Mouse (Mus musculus): Measurements from ENCODE around the gene Cmss1. TPM values are rescaled to one million over a fixed set of nuclear protein-coding genes. Genes with fewer than 3 reads are reported as not detected.
"Not testable (repeated sequence)": the region's sequence is repeated elsewhere in the genome, so short reads cannot be mapped to it uniquely, and the experiment has no call there.

The Cmss1 gene
- total RNA-seq, 2 experiments from 2014 or later: 12.1 to 16.9 TPM

DNA sequence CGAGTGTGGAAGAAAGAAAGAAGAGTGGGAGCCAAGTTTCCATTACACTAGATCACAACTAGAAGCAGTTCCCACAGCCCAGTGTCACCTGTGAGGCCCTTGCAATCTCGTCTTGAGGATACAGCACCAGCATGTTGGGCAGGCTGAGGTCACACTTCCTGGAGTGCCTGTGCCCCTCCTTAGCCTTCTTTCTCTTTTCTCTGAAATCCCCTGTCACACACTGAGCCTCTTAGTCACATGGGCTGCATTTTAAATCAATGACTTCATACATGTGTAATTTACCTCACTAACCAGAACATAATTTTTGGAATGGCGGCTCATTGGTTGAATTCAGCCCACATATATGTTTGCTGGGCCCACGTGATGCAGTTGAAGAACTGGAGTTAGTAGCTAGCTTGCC is 203.8 kb downstream of the Cmss1 start:
- no peak for ATAC-seq (replicated peaks; ENCODE audit: low FRiP score, poor library complexity, severe bottlenecking)

DNA sequence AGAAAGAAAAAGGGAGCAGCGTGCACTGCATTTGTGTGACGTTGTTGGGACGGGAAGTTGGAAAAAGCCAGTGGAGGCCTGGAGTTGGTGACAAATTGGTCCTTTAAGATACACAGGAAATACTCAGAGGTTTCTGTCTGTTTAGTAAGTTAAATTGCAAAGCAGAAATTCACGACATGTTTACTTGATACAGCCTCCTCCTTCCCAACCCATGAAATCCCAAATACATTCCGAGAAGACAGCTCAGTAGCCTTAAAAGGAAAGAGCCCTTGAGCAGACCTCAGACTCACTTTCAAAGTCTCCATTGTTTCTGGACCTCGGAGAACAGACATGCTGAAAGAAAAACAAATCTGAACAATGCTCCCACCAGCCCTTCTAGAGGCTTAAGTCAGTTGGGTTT is 205.0 kb downstream of the Cmss1 start:
- no peak for ATAC-seq (replicated peaks; ENCODE audit: low FRiP score, poor library complexity, severe bottlenecking)

DNA sequence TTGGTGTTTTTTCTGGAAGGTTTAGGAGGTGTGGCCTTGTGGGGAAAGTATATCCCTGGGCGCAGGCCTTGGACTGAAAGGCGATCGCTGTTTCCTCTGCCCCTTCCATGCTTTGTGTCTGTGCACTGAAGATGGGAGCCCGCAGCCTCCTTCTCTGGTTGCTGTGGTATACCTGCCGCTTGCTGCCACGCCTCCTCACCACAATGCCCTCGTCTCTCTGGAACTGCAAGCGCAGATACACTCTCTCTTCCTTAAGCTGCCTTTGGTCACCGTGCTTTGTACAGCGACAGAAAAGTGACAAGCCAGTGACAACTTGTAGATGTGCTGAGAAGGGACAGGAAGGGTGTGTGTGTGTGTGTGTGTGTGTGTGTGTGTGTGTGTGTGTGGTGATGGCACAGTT is 207.1 kb downstream of the Cmss1 start:
- no peak for ATAC-seq (replicated peaks; ENCODE audit: low FRiP score, poor library complexity, severe bottlenecking)

DNA sequence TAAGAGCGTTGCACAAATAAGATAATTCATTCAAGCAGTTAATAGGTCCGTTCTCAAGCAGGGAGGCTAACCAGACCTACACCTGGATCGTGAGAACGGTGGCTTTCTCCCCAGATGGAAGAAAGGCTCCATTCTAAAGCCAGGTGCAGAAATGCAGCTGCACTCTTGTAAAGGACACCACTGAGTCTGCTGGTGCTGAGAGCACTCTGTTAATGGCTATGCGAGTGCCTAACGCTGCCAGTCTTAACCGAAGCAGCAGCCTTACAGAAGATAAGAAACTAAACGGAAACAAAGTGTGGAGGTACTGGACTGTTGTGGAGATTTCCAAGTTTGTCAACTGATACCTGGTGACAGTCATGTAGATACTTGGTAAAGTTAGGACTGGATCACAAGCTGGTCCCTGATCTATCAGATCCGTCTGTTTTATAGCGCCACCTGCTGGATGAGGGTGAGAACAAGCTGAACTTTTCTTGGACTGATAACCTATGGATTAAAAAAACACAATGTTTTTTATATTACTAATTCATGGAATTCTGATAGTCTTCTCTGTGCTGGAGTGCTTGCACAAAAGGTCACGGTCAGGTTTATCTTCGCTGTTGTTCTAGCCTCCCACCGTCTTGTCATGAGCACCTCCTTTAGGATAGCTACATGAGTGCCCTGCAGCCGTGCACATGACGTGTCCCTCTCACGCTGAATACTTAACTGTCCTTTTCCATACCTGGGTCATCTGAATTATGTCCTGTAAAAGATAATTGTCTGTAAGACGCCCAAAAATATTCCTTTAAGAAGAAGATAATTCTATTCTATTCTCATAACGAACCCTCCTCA is 208.1 kb downstream of the Cmss1 start:
- no peak; the same call in 1 of the 2 replicates for ATAC-seq (replicated peaks; ENCODE audit: low FRiP score, poor library complexity, severe bottlenecking)

DNA sequence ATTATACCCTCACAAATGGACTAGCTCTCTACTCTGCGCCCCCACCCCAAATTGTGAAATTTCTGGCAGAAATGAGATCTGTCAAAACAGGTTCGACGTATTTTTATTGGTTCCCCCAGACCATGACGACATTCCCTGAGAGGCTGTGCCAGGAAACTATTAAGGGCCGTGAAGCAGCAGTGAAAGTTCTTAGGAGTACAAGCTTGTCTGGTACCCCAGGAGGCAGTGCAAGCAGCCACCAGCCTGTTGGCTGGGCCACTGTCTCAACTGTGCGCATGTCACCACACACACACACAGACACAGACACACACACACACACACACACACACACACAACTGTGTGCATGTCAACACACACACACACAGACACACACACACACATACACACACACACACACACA is 208.8 kb downstream of the Cmss1 start:
- no peak for ATAC-seq (replicated peaks; ENCODE audit: low FRiP score, poor library complexity, severe bottlenecking)

DNA sequence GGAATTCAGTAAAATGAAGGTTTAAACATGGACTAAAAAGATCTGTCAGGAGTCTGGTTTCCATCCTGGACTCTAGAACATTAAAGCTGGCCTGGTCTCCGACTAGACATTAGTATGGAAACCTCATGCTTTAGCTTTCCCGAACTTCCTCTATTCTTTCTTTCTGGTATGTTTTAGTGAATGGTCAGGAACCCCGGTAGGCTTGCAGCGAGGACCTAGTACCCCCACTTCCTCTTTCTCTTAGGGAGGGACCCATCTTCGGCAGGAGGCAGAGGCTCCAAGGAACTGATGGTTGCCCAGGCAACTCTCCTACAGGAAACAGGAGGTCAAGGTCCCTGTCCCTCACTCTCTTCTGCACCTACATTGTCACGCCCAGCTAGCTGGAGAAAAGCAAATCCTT is 210.4 kb downstream of the Cmss1 start:
- ATAC-seq (replicated peaks; ENCODE audit: low FRiP score, poor library complexity, severe bottlenecking): no peak

DNA sequence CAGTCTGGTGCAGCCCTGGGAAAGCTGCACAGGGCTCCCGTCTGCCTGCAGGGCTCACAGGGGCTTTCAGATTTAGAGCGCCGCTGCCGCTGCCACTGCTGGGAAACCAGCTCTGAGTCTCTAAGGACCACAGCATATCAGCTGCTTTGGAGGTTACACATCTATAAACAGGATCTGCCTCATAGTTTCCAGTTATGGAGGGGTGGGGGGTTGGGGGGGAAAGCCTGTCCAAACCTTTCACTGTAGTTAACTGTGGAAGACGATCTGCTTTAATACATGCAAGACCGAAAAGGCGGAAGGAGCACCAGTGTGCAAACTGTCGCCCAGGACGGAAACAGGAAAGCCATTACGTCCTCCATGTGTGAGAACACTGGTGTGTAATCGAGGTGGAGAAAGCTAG is 213.5 kb downstream of the Cmss1 start:
- ATAC-seq (replicated peaks; ENCODE audit: low FRiP score, poor library complexity, severe bottlenecking): no peak

DNA sequence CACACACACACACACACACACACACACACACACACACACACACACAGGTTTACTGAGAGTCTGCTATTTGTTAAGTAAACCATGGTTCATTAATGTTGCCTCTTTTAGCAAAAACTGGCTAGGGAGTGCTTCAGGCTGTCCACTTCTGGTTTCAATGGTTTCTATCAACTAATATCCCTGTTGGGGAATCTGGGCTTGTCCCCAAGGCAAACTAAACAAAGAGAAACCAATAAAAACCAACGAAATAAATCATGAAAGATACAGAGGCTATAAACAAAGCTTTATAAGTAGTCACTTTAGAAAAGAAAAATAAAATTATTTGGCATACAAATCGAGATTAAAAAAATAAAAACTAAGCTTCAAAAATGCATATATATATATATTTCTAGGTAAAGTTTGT is 214.2 kb downstream of the Cmss1 start:
- ATAC-seq (replicated peaks; ENCODE audit: low FRiP score, poor library complexity, severe bottlenecking): no peak

DNA sequence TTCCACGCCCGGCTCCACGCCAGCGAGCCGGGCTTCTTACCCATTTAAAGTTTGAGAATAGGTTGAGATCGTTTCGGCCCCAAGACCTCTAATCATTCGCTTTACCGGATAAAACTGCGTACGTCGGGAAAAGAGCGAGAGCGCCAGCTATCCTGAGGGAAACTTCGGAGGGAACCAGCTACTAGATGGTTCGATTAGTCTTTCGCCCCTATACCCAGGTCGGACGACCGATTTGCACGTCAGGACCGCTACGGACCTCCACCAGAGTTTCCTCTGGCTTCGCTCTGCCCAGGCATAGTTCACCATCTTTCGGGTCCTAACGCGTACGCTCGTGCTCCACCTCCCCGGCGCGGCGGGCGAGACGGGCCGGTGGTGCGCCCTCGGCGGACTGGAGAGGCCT is 215.5 kb downstream of the Cmss1 start:
- not testable (repeated sequence) for ATAC-seq (replicated peaks; ENCODE audit: low FRiP score, poor library complexity, severe bottlenecking)

DNA sequence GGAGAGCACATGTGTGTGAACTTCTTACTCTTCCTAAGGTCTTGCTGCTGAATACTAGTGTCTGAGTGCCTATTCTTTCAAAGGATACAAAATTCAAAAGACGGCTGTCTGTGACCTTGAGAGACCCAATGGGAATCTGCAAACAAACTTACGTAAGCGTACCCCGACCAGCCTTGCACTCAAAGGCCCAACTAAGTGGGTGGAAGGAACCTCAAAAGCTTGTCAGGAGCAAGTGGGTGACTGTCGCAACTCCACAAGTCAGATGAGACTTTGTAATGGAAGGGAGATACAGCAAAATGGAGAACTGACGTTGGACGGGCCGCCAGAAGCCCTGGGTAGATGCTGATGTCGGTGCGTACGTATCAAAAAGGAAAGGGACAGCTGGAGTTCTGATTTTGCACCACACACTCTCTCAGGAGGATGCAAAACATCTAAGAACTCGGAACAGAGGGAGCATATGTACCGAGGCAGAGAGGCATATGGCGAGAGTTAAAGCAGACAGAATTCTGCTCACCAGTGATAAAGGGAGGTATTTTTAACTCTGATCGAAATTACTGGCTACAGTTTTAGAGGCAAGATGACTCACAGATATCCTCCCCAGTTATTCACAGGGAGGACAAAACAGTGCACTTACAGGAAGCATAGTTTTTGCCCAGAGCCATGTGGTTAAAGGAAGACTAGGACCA is 217.0 kb downstream of the Cmss1 start:
- ATAC-seq (replicated peaks; ENCODE audit: low FRiP score, poor library complexity, severe bottlenecking): no peak

DNA sequence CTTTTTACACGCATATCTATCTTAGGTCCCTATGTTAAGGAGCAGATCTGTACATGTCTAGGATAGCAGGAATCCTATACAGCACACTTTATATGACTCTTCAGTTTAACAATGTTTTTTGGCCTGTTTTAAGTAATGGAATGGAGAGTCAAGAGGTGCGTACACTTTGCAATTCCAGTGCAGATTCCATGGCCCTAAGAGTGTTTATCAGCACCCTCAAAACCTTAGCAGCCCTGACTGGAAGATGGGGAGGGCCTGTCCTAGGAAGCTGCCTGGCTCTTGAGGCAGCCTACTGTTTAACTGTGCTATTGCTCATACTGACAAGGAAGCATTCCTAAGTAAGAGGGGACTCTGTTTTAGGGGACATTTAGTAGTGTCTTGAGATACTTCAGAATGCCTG is 222.4 kb downstream of the Cmss1 start:
- no peak for ATAC-seq (replicated peaks; ENCODE audit: low FRiP score, poor library complexity, severe bottlenecking)

DNA sequence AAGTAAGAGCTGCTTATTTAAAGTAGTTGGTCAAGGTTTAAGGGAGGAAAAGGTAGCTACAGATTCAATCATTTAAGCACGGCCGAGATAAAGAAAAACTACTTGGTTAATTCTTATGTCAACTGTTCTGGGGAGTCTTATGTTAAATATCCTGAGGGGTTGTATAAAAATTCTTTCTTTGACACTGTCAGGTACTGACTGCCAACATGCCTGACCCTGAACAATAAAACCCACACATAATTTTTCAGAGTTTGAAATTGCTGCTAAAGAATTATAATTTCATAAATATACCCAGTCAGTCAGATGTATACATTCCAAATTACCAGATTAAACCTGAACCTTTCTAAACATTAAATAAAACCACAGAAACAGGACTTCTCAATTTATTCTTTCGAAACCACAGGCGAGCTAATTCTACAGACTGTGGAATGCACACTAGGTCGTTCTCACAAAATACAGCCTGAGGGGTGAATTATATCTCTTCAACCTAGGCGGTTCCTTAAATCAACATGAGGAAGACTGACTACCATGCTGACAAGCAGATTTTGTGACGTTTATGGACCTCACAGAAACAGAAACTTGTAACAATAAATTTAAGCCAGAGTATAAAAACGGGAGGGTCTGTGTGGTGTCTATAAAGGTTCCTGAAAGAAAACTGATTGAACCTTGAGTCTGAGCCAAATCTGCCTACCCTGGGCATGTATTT is 223.2 kb downstream of the Cmss1 start:
- ATAC-seq (replicated peaks; ENCODE audit: low FRiP score, poor library complexity, severe bottlenecking): no peak

DNA sequence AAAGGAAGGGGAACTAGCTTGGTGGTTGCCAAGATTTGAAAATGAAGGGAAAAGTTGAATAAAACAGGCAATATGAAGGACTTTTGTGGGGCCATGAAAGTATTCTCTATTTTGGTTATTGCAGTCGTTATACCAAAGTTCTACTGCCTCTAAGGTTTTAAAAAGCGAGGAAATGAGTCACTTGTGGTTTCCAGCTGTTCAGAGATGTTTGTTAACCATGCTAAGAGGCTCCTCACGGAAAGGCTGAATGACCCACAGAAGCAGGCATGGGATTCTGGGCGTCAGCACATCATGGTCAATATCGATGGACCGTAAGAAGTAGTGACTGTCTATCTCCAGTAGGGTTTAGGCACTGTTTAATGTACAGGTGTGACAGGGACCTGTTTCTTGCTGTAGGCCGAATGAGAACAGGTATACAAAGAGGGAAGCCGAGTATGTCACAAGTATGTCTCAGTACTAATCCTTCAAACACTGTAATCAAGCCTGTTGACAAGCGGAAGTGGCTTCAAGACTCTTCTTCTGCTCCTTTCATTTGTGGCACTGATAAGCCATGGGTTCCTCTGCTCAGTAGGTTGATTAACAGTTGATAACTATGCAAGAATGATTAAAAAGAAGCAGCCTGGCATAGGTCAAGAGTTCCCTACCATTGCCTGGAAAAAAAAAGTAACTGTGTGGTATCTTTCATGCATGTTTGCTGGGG is 227.9 kb downstream of the Cmss1 start:
- no peak for ATAC-seq (replicated peaks; ENCODE audit: low FRiP score, poor library complexity, severe bottlenecking)

DNA sequence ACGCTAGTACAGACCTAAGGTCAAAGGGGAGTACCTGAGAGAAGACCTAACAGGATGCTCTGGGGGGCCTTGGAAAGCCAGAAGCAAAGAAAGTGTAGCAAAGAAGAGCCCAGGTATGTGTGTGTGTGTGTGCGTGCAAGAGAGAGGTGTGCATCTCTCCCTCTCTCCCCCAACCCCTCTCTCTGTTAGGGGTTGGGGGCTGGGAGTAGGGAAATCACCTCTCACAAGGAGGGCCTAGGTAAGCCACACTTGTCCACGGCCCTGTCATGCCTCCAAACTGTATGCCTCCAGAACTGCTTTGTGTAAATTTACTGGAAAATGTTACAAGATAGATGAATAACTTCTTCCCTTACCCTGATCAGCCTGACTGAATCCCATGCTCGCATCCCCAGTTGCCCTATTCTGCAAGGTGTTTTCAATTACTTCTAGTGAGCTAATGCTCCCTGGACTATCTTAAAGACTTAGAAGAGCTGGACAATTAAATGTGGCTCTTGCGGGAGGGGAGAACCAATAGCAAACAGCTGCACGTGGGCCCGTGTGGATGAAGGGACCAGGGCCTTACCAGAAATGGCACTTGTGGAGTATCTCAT is 231.3 kb downstream of the Cmss1 start:
- no peak for ATAC-seq (replicated peaks; ENCODE audit: low FRiP score, poor library complexity, severe bottlenecking)

DNA sequence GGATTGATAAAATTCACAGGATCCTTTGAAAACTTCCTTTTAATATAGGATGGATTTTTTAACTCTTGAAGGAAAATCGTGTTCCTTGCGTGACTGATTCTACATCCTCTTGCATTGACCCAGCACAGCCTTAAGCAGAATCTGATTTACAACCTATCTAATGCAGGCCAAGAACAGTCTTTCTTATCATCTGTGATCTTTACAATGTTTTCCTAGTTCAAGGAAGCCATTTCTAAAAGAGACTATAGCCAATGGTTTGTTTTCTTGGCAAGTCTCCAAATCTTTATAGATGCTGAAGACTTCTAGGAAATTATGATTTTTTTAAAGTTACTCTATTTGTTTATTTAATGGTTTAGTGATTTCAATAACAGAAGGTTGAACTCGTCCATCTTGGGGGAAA is 234.5 kb downstream of the Cmss1 start:
- ATAC-seq (replicated peaks; ENCODE audit: low FRiP score, poor library complexity, severe bottlenecking): no peak

DNA sequence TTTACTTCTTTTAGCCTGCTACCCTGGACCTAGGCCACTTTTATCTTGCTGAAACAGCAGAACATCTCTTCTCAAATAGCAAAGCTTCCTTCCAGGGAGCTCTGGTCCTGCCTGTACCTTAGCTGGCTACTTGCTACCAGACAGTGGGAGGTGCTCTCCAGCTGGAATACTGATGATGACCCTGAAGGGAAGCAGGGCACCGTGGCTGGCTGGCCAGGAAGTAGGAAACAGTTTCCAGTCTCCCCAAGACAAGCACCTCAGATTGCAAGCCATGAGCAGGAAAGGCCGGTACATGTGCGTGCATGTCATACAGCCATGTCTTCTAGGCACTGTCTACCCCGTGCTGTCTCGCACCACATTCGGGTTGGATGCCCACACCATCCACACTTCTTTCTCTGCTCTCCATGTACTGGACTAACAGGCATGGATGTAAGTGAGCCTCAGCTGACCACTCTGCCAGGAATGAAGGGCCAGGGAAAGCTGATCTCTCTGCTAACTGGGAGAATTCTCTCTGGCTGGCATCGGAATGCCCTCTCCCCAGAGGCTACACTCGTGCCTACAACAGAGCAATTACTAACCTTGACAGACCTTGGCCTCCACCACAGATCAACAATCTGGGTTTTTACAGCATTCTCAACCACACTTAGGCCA is 236.7 kb downstream of the Cmss1 start:
- ATAC-seq (replicated peaks; ENCODE audit: low FRiP score, poor library complexity, severe bottlenecking): no peak

DNA sequence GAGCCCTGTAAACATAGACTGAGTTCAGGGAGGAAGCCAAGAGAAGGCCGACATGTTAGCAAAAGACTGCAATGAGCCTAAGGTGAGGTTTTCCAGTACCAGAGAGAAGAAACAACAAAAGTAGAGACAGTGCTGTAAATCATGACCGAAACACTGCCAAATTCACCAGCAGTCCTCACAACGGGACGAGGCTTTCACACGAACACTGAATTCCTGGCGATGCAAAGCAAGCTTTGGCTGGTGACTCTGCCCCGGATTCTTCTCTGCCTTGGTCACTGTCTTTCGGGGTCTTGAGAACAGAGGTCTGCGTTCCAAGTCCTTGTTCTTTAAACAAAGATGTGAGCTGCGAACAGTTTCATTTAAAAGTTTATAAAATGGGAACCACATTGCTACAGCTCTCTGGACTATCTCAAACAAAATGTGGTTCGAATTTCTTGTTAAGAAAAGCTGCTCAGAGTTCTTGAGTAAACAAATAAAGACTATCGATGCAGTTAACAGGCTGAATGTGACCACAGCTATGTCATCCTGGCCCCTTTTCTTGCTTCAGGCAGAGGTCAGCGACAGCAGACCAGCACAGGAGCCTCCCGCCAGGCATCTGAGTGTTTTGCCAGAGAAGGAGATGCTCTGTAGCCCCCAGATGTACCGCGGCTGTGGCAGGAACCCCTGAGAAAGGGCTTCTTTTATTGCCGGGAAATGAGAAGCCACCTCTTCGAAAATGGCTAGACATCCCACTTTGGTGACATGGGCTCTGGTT is 239.5 kb downstream of the Cmss1 start:
- ATAC-seq (replicated peaks; ENCODE audit: low FRiP score, poor library complexity, severe bottlenecking): no peak

DNA sequence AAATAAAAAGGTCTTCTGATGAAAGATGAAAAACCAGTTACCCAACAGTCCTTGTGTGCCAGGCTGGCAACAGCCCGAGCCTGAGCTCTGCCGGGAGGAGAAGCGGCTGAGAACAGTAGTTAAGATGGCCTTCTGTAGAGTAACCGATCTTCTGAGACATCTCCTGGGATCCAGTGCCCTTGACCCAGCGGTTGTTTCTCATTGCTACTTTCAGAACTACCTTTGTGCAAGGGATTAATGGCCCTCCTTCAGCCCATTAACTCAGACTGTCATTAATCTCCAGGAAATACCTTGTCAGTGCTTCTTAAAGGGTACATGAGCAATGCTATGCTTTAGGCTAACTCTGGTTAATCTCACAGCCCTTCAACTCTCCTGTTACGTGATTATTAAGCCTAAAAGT is 240.5 kb downstream of the Cmss1 start:
- ATAC-seq (replicated peaks; ENCODE audit: low FRiP score, poor library complexity, severe bottlenecking): no peak

DNA sequence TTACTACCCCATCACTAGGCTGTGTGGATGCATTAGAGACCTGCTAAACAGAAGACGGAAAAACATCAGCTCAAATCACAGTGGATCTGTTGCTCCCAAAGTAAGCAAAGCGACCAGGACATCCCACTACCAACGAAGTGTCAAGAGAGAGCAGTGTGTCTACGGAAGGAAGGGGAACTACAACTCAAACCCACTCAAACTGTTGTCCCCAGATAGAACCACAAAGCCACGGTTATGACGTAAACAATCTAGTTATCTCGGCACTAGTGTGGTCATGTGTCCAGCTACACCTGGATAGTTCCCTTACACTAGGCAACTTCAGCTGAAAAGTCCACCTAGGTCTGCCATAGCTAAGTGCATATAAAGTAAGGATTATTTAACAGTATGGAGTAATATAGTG is 242.2 kb downstream of the Cmss1 start:
- no peak for ATAC-seq (replicated peaks; ENCODE audit: low FRiP score, poor library complexity, severe bottlenecking)

Measured in erythroblast, adult 5-6 weeks (primary cell).